Mouse (Mus musculus) ovary, postnatal 10 days (tissue): ENCODE measurements around the gene Zfp598.
"Not testable (repeated sequence)": the region's sequence is repeated elsewhere in the genome, so short reads cannot be mapped to it uniquely, and the experiment has no call there.

Source experiments
- DNase-seq: peaks from one replicate; pipeline ENCODE4 v3.0.0; 2022; ENCODE audit warnings: low spot score

Zfp598 gene

GRCm38 (mm10) chr17:24647493-24647892 is 22.0 kb upstream of the Zfp598 start:
- no peak for DNase-seq

GRCm38 (mm10) chr17:24648731-24649377 is 20.6 kb upstream of the Zfp598 start:
- no peak for DNase-seq

GRCm38 (mm10) chr17:24649581-24650069 is 19.9 kb upstream of the Zfp598 start:
- no peak for DNase-seq

GRCm38 (mm10) chr17:24650070-24650616 is 19.3 kb upstream of the Zfp598 start, which contains the start of gene Slc9a3r2:
Gene Slc9a3r2 (minus strand): TSS chr17:24650327.
- no peak for DNase-seq

GRCm38 (mm10) chr17:24650766-24651165 is 18.7 kb upstream of the Zfp598 start:
- no peak for DNase-seq

GRCm38 (mm10) chr17:24651835-24652234 is 17.7 kb upstream of the Zfp598 start:
- no peak for DNase-seq

- DNase-seq: peak; percentile 67
These were observed 15.3 kb upstream of the Zfp598 start for GRCm38 (mm10) chr17:24653967-24654710.

- DNase-seq: no peak
These were observed 14.5 kb upstream of the Zfp598 start for GRCm38 (mm10) chr17:24654969-24655368.

- no peak for DNase-seq
These were observed 11.3 kb upstream of the Zfp598 start, which contains the start of gene Npw for GRCm38 (mm10) chr17:24658017-24658758. Gene Npw (minus strand): TSS chr17:24658457.

- not testable (repeated sequence) for DNase-seq
These were observed 2.5 kb upstream of the Zfp598 start for GRCm38 (mm10) chr17:24667011-24667410.

- no peak for DNase-seq
These were observed 2.1 kb upstream of the Zfp598 start for GRCm38 (mm10) chr17:24667416-24667815.

GRCm38 (mm10) chr17:24669214-24669544 is 308 bp upstream of the Zfp598 start:
- DNase-seq: not testable (repeated sequence)

GRCm38 (mm10) chr17:24670246-24670844 is 858 bp downstream of the Zfp598 start:
- no peak for DNase-seq

GRCm38 (mm10) chr17:24671346-24671745 is 1.9 kb downstream of the Zfp598 start:
- DNase-seq: no peak

- DNase-seq: no peak
These were observed 2.7 kb downstream of the Zfp598 start for GRCm38 (mm10) chr17:24672141-24672540.

GRCm38 (mm10) chr17:24674277-24674676 is 4.8 kb downstream of the Zfp598 start:
- no peak for DNase-seq

GRCm38 (mm10) chr17:24676187-24676586 is 6.7 kb downstream of the Zfp598 start:
- DNase-seq: no peak

- no peak for DNase-seq
These were observed 7.4 kb downstream of the Zfp598 start for GRCm38 (mm10) chr17:24676877-24677276.

GRCm38 (mm10) chr17:24677500-24678080 is 8.1 kb downstream of the Zfp598 start:
- DNase-seq: no peak

- DNase-seq: no peak
These were observed 17.0 kb downstream of the Zfp598 start for GRCm38 (mm10) chr17:24686514-24686913.

GRCm38 (mm10) chr17:24687146-24687595 is 17.7 kb downstream of the Zfp598 start:
- no peak for DNase-seq
